Mouse (Mus musculus) sigmoid colon, adult 10 weeks (tissue): ENCODE results near the gene Gsk3b. TPM values are rescaled to one million over a fixed set of nuclear protein-coding genes. Genes with fewer than 3 reads are reported as not detected.

Source experiments
- polyA plus RNA-seq: library from polyadenylated mRNA; stranded (reverse); fragments of 350-450 nt; fragmentation: Illumina TruSeq; extraction: RNeasy Lipid Tissue Mini Kit (QIAGEN cat#74804); gene quantifications from one replicate; pipeline ENCODE4 v1.2.3, GENCODE M21; 2014; ENCODE audit warnings: low read depth, low replicate concordance

Gsk3b gene
- 65.8 TPM for polyA plus RNA-seq

GRCm38 (mm10) chr16:38088629-38089446 is at the start of gene Gsk3b:
Gene Gsk3b (plus strand): TSS chr16:38089001.

GRCm38 (mm10) chr16:38294685-38295348 is 206.0 kb downstream of the Gsk3b start, which contains the start of gene Nr1i2:
Gene Nr1i2 (minus strand): TSS chr16:38294824.

Other genes starting within 250 kb of the Gsk3b start
- not detected for gene Gm36028, start 227.9 kb upstream of the Gsk3b start, polyA plus RNA-seq
- gene Lrrc58, start 220.6 kb upstream of the Gsk3b start, polyA plus RNA-seq = 46.7 TPM
- gene Gpr156, start 172.5 kb upstream of the Gsk3b start, polyA plus RNA-seq = 0.09 TPM
- 11.5 TPM for gene Nr1i2, start 205.8 kb downstream of the Gsk3b start, polyA plus RNA-seq